Mouse (Mus musculus) embryonic facial prominence, embryonic 13.5 days (tissue): ENCODE results near the gene Atp6v1g2. TPM values are rescaled to one million over a fixed set of nuclear protein-coding genes. Genes with fewer than 3 reads are reported as not detected.

Source experiments
- ATAC-seq: fragments of 200-750 bp; cut with Nextera tagmentation; 2 replicates; pipeline ENCODE4 v1.8.0; 2017; ENCODE audit warnings: low read depth; ENCODE audit not compliant: insufficient number of reproducible peaks, insufficient read depth, low FRiP score, low TSS enrichment
- H3K27ac ChIP-seq: fragments of 300-500 bp; sonication (generic); 2 replicates; pipeline ENCODE4 v1.5.1; 2015; ENCODE audit warnings: moderate library complexity, mild to moderate bottlenecking, inconsistent platforms
- H3K27me3 ChIP-seq: fragments of 300-500 bp; sonication (generic); 2 replicates; pipeline ENCODE4 v1.6.1; 2015; ENCODE audit warnings: mild to moderate bottlenecking, inconsistent platforms
- H3K36me3 ChIP-seq: fragments of 300-500 bp; sonication (generic); 2 replicates; pipeline ENCODE4 v1.6.1; 2015; ENCODE audit warnings: mild to moderate bottlenecking, inconsistent platforms
- H3K4me1 ChIP-seq: fragments of 300-500 bp; sonication (generic); 2 replicates; pipeline ENCODE4 v1.6.1; 2015; ENCODE audit warnings: inconsistent platforms
- H3K4me2 ChIP-seq: fragments of 300-500 bp; sonication (generic); 2 replicates; pipeline ENCODE4 v1.6.1; 2015; ENCODE audit warnings: moderate library complexity, mild to moderate bottlenecking, inconsistent platforms
- H3K4me3 ChIP-seq: fragments of 300-500 bp; sonication (generic); 2 replicates; pipeline ENCODE4 v1.5.1; 2015; ENCODE audit warnings: mild to moderate bottlenecking, inconsistent platforms
- H3K9ac ChIP-seq: fragments of 300-500 bp; sonication (generic); 2 replicates; pipeline ENCODE4 v1.6.1; 2015; ENCODE audit warnings: mild to moderate bottlenecking, inconsistent platforms
- H3K9me3 ChIP-seq: fragments of 300-500 bp; sonication (generic); 2 replicates; pipeline ENCODE4 v1.6.1; 2016; ENCODE audit warnings: inconsistent platforms
- WGBS: fragments of 180-500 bp; shearing (Covaris S2); methylation state at CpG from one replicate; pipeline ENCODE4 v1.1.7; 2015; ENCODE audit warnings: mixed read lengths; 5-methylcytosine and 5-hydroxymethylcytosine counted together
- polyA plus RNA-seq: library from polyadenylated mRNA; unstranded; fragments of >200 nt; fragmentation: Nextera tagmentation; extraction: Ambion mirVana; gene quantifications from 2 replicates; pipeline ENCODE4 v1.2.1, GENCODE M21; 2015

Gene Atp6v1g2
- polyA plus RNA-seq, 1 experiment from 2014 or later: 3.9 TPM

GRCm38 (mm10) chr17:35194844-35195630 lies 38.4 kb upstream of the Atp6v1g2 start:
- Histone ChIP-seq H3K9ac (peak overlapping the region; percentile 69), H3K4me1 (peaks cover 14% of the 10 kb centered on the region; the same call in 1 of the 2 replicates), H3K9me3 (no peaks in the 10 kb centered on the region), H3K27ac (no peak overlapping the region), H3K4me2 (peak overlapping the region; percentile 77), H3K27me3 (peaks cover 63% of the 10 kb centered on the region), H3K36me3 (no peaks in the 10 kb centered on the region), H3K4me3 (peak overlapping the region; percentile 49)
- ATAC-seq: no peak
- WGBS: 42% methylated on average over 19 of the region's 19 CpGs

GRCm38 (mm10) chr17:35195631-35196320 lies 37.7 kb upstream of the Atp6v1g2 start:
- Histone ChIP-seq H3K27ac (no peak overlapping the region), H3K9me3 (no peaks in the 10 kb centered on the region), H3K27me3 (peaks cover 71% of the 10 kb centered on the region), H3K4me3 (peak overlapping the region; percentile 49), H3K4me2 (peak overlapping the region; percentile 77), H3K36me3 (no peaks in the 10 kb centered on the region), H3K9ac (peak overlapping the region; percentile 69), H3K4me1 (peaks cover 14% of the 10 kb centered on the region; the same call in 1 of the 2 replicates)
- 2% methylated on average over 66 of the region's 66 CpGs for WGBS
- peak; percentile 80 for ATAC-seq

- no peak for ATAC-seq
- Histone ChIP-seq H3K9me3 (no peaks in the 10 kb centered on the region), H3K4me1 (peaks cover 14% of the 10 kb centered on the region; the same call in 1 of the 2 replicates), H3K36me3 (no peaks in the 10 kb centered on the region), H3K27ac (no peak overlapping the region), H3K9ac (no peak overlapping the region; the same call in 1 of the 2 replicates), H3K4me3 (peak overlapping the region; percentile 49), H3K27me3 (peaks cover 76% of the 10 kb centered on the region), H3K4me2 (peak overlapping the region; percentile 77)
- WGBS: 29% methylated on average over 9 of the region's 9 CpGs
These were observed 37.2 kb upstream of the Atp6v1g2 start for GRCm38 (mm10) chr17:35196321-35196641.

- Histone ChIP-seq H3K4me3 (no peak overlapping the region), H3K27me3 (peaks cover 84% of the 10 kb centered on the region), H3K9me3 (no peaks in the 10 kb centered on the region), H3K4me2 (no peak overlapping the region), H3K9ac (no peak overlapping the region), H3K4me1 (peaks cover 14% of the 10 kb centered on the region), H3K27ac (no peak overlapping the region), H3K36me3 (no peaks in the 10 kb centered on the region)
- WGBS: 31% methylated on average over 5 of the region's 6 CpGs
- no peak for ATAC-seq
These were observed 36.3 kb upstream of the Atp6v1g2 start for GRCm38 (mm10) chr17:35197126-35197525.

- 48% methylated on average over 7 of the region's 7 CpGs for WGBS
- no peak overlapping the region for H3K9ac ChIP-seq
- peaks cover 14% of the 10 kb centered on the region for H3K4me1 ChIP-seq
- H3K27ac ChIP-seq: no peak overlapping the region
- H3K36me3 ChIP-seq: no peaks in the 10 kb centered on the region
- no peak overlapping the region for H3K4me2 ChIP-seq
- ATAC-seq: no peak
- H3K27me3 ChIP-seq: peaks cover 93% of the 10 kb centered on the region
- H3K9me3 ChIP-seq: no peaks in the 10 kb centered on the region
- no peak overlapping the region for H3K4me3 ChIP-seq
These were observed 35.4 kb upstream of the Atp6v1g2 start for GRCm38 (mm10) chr17:35198029-35198428.

GRCm38 (mm10) chr17:35198946-35199345 lies 34.5 kb upstream of the Atp6v1g2 start:
- H3K27me3 ChIP-seq: peaks cover 94% of the 10 kb centered on the region
- 11% methylated on average over 8 of the region's 8 CpGs for WGBS

GRCm38 (mm10) chr17:35200398-35200797 lies 33.1 kb upstream of the Atp6v1g2 start:
- ATAC-seq: no peak
- H3K9me3 ChIP-seq: no peaks in the 10 kb centered on the region

More at GRCm38 (mm10) chr17:35198946-35199345, 34.5 kb upstream of the Atp6v1g2 start:
- ATAC-seq: no peak
- Histone ChIP-seq H3K4me2 (no peak overlapping the region), H3K4me1 (peaks cover 14% of the 10 kb centered on the region), H3K9me3 (no peaks in the 10 kb centered on the region), H3K36me3 (no peaks in the 10 kb centered on the region), H3K9ac (no peak overlapping the region), H3K4me3 (no peak overlapping the region), H3K27ac (no peak overlapping the region)

GRCm38 (mm10) chr17:35201128-35201527 lies 32.3 kb upstream of the Atp6v1g2 start:
- Histone ChIP-seq H3K9me3 (no peaks in the 10 kb centered on the region), H3K9ac (no peak overlapping the region), H3K27me3 (peaks cover 88% of the 10 kb centered on the region), H3K4me3 (no peak overlapping the region), H3K4me1 (peaks cover 1% of the 10 kb centered on the region), H3K4me2 (no peak overlapping the region), H3K36me3 (no peaks in the 10 kb centered on the region), H3K27ac (no peak overlapping the region)
- ATAC-seq: no peak
- WGBS: 76% methylated on average over 11 of the region's 11 CpGs

More at GRCm38 (mm10) chr17:35200398-35200797, 33.1 kb upstream of the Atp6v1g2 start:
- Histone ChIP-seq H3K4me1 (peaks cover 9% of the 10 kb centered on the region), H3K27ac (no peak overlapping the region), H3K27me3 (peaks cover 94% of the 10 kb centered on the region), H3K4me2 (no peak overlapping the region), H3K36me3 (no peaks in the 10 kb centered on the region), H3K9ac (no peak overlapping the region), H3K4me3 (no peak overlapping the region)
- WGBS: 82% methylated on average over 11 of the region's 11 CpGs

- H3K4me1 ChIP-seq: no peaks in the 10 kb centered on the region; the same call in 1 of the 2 replicates
- no peaks in the 10 kb centered on the region for H3K9me3 ChIP-seq
- 32% methylated on average over 13 of the region's 13 CpGs for WGBS
- no peak within 1 kb of the TSS for H3K9ac ChIP-seq
- no peak within 1 kb of the TSS for H3K27ac ChIP-seq
- H3K36me3 ChIP-seq: no peaks in the 10 kb centered on the region
- H3K4me2 ChIP-seq: no peak within 1 kb of the TSS
- H3K27me3 ChIP-seq: peaks cover 81% of the 10 kb centered on the region
- ATAC-seq: no peak
- H3K4me3 ChIP-seq: no peak within 1 kb of the TSS
These were observed 31.7 kb upstream of the Atp6v1g2 start, which contains the start of gene Tnf for GRCm38 (mm10) chr17:35201787-35202186. Tnf (minus strand) TSS chr17:35202007.

- H3K4me2 ChIP-seq: no peak overlapping the region
- H3K4me3 ChIP-seq: no peak overlapping the region
- H3K27me3 ChIP-seq: peaks cover 76% of the 10 kb centered on the region
- WGBS: 78% methylated on average over 4 of the region's 4 CpGs
- H3K9me3 ChIP-seq: no peaks in the 10 kb centered on the region
- no peaks in the 10 kb centered on the region; the same call in 1 of the 2 replicates for H3K4me1 ChIP-seq
- H3K27ac ChIP-seq: no peak overlapping the region
- ATAC-seq: no peak
- H3K36me3 ChIP-seq: no peaks in the 10 kb centered on the region
- no peak overlapping the region for H3K9ac ChIP-seq
These were observed 31.0 kb upstream of the Atp6v1g2 start for GRCm38 (mm10) chr17:35202442-35202841.

- Histone ChIP-seq H3K4me1 (no peaks in the 10 kb centered on the region; the same call in 1 of the 2 replicates), H3K4me3 (no peak within 1 kb of the TSS), H3K9me3 (no peaks in the 10 kb centered on the region), H3K4me2 (no peak within 1 kb of the TSS), H3K27ac (no peak within 1 kb of the TSS), H3K27me3 (peaks cover 58% of the 10 kb centered on the region), H3K9ac (0 out of 2 replicates have a peak within 1 kb of the TSS, but pooled peaks have one; percentile 16), H3K36me3 (no peaks in the 10 kb centered on the region)
- ATAC-seq: no peak
- 21% methylated on average over 20 of the region's 20 CpGs for WGBS
These were observed 28.7 kb upstream of the Atp6v1g2 start, which contains the start of gene Lta for GRCm38 (mm10) chr17:35204494-35205379. Lta (minus strand) TSS chr17:35205351.
